Mouse (Mus musculus): ENCODE results near the gene Car10. TPM values are rescaled to one million over a fixed set of nuclear protein-coding genes. Genes with fewer than 3 reads are reported as not detected.

Car10 gene
- total RNA-seq, 1 experiment from 2014 or later = not detected

DNA sequence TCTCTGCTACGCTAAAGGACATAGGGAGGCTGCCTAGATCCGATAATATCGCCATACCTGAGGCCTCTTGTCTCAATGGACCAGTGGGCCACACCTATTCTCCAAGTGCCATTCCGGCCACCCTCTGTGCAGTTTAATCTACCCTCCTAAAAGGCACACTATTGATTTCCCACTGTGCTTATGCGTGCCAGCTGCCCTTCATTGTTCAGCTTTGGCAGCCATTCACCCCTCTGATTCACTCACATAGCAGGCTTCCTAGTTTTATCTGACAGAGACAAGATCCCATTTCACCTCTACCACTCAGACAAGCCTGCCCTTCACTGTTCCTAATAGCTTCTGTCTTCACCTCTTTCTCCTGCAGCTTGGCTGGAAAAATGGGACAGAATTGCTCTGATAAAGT is 543.1 kb downstream of the Car10 start:
- no peak for ATAC-seq (replicated peaks; ENCODE audit: low read depth, poor library complexity, severe bottlenecking)

DNA sequence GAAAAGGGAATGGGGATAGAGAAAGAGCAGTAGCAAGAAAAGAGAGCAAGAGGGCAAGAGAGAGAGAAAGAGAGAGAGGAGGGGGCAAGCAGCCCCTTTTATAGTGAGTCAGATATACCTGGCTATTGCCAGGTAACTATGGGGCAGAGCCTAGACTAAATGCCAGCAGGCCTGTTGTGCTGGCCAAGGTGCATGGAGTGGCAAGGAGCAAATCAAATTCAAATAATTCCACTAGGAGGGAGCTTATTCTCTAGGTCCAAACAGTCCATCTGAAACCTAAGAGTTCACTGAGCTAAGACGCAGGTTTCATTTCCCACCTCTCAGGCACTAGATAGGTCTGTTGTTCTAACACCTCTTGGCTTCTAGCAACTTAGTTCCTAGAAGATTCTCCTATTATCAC is 544.5 kb downstream of the Car10 start:
- ATAC-seq (replicated peaks; ENCODE audit: low read depth, poor library complexity, severe bottlenecking) = no peak

DNA sequence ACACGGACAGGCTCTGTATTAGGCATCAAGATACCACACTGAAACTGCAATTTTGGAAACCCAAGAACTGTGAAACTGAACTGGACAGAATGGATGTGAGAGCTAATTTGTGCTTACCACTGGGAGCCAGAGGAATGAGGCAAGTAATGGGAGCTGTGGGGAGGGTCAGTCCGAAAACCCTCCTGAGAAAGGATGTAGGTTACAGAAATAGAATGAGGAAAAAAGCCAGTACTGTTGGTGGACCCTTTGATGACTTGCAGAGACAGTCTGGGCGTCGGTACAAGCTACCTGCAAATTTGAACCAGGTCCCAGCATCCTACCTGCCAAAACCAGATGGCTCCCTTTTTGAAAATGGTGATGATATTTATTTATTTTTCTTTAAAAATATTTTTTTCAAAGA is 545.2 kb downstream of the Car10 start:
- no peak for ATAC-seq (replicated peaks; ENCODE audit: low read depth, poor library complexity, severe bottlenecking)

DNA sequence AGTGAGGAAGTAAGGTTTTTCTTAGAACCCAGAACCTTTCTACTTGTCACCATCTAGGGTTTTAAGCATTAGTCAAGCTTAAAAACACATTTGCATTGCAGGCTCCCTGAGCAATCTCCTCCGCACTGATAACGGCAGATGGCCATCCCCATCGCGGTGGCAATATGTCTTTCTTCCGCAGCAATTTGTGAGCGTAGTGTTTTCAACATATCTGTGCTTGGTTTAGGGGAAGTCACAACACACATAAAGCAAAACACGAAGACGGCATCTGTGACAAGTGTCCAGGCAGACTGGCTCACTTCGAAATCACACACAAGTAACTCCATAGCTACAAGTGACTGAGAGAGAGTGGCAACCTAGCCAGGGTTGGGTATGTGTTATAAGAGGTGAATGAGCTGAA is 545.6 kb downstream of the Car10 start:
- no peak for ATAC-seq (replicated peaks; ENCODE audit: low read depth, poor library complexity, severe bottlenecking)

DNA sequence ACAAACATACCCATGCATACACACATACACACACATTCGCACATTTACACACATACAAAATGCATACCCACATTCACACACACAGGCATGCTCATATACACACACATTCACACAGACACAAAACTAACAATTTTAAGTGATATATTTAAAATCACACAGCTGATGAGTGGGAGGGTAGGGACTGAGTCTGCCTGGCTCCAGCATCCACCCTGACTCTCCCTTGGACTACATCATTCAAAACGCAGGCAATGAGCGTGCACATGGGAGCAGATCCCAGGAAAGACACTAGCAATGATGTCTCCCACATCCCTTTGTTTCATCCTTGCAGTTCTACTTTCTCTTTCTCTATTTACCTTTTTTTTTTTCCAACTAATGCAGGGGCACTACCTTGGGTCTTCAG is 548.4 kb downstream of the Car10 start:
- no peak for ATAC-seq (replicated peaks; ENCODE audit: low read depth, poor library complexity, severe bottlenecking)

Data from common myeloid progenitor, adult 5-6 weeks (primary cell).